Mouse (Mus musculus): Measurements from ENCODE around the gene Bex3. TPM values are rescaled to one million over a fixed set of nuclear protein-coding genes. Genes with fewer than 3 reads are reported as not detected.
A peak's percentile ranks its signal among the peaks of the same experiment; 100 is the strongest.
"Not testable (repeated sequence)": the region's sequence is repeated elsewhere in the genome, so short reads cannot be mapped to it uniquely, and the experiment has no call there.

Bex3 gene
- 199 and 227 TPM in 2 replicates for polyA plus RNA-seq (2012; rRNA removed)
- polyA plus RNA-seq (2014; fragmentation: Nextera tagmentation; extraction: Ambion mirVana), result 224 and 229 TPM in 2 replicates

GRCm38 (mm10) chrX:136269743-136270392, at the start of gene Bex3:
Gene Bex3, plus strand, starts transcription at chrX:136270253.
- peak; percentile 97 for ATAC-seq (ENCODE audit: insufficient read depth)

GRCm38 (mm10) chrX:136223714-136224113, 46.3 kb upstream of the Bex3 start:
- H3K4me2 ChIP-seq (ENCODE audit: low read depth), result no peak overlapping the region
- no peaks in the 10 kb centered on the region for H3K27me3 ChIP-seq (ENCODE audit: control insufficient read depth, insufficient read depth, low read length)
- TF ChIP-seq CTCF (IDR thresholded peaks at IDR 0.05; ENCODE audit: low read depth), result no peak
- TF ChIP-seq EP300 (IDR thresholded peaks at IDR 0.05; ENCODE audit: low read depth), result no peak
- 58% methylated on average over 6 of the region's 6 CpGs for WGBS (ENCODE audit: insufficient replicate concordance)
- ATAC-seq (ENCODE audit: insufficient read depth) (no peak), DNase-seq (ENCODE audit: low read depth in 3 of 3, low spot score in 3 of 3) (no peak)
- no peaks in the 10 kb centered on the region for H3K4me1 ChIP-seq (replicated peaks; ENCODE audit: control insufficient read depth in 2 of 2, insufficient read depth in 2 of 2, low read length in 1 of 2)
- no peak overlapping the region for H3K9ac ChIP-seq (replicated peaks)
- H3K9me3 ChIP-seq (ENCODE audit: control insufficient read depth, low read length), result no peaks in the 10 kb centered on the region
- no peak overlapping the region for H3K27ac ChIP-seq
- no peak overlapping the region for H3K4me3 ChIP-seq (ENCODE audit: insufficient read depth in 1 of 2, low read depth in 2 of 2, low read length in 2 of 2)
- H3K36me3 ChIP-seq (replicated peaks; ENCODE audit: control insufficient read depth, insufficient read depth, low read depth), result no peaks in the 10 kb centered on the region

More at GRCm38 (mm10) chrX:136269743-136270392, at the start of gene Bex3:
- peak within 1 kb of the TSS; percentile 54 for H3K4me2 ChIP-seq (ENCODE audit: low read depth)
- peak within 1 kb of the TSS; percentile 46 to 53 for H3K4me3 ChIP-seq (ENCODE audit: insufficient read depth in 1 of 2, low read depth in 2 of 2, low read length in 2 of 2)
- not testable (repeated sequence) for DNase-seq (ENCODE audit: low read depth in 3 of 3, low spot score in 3 of 3); H3K4me1 ChIP-seq (replicated peaks; ENCODE audit: control insufficient read depth in 2 of 2, insufficient read depth in 2 of 2, low read length in 1 of 2); H3K27ac ChIP-seq; H3K9me3 ChIP-seq (ENCODE audit: control insufficient read depth, low read length); H3K27me3 ChIP-seq (ENCODE audit: control insufficient read depth, insufficient read depth, low read length); H3K36me3 ChIP-seq (replicated peaks; ENCODE audit: control insufficient read depth, insufficient read depth, low read depth)
- WGBS (ENCODE audit: insufficient replicate concordance), result 66% methylated on average over 4 of the region's 30 CpGs
- H3K9ac ChIP-seq (replicated peaks), result peak within 1 kb of the TSS; percentile 51

- Histone ChIP-seq H3K4me1 (replicated peaks; ENCODE audit: control insufficient read depth in 2 of 2, insufficient read depth in 2 of 2, low read length in 1 of 2) (no peaks in the 10 kb centered on the region), H3K27ac (no peak overlapping the region), H3K27me3 (ENCODE audit: control insufficient read depth, insufficient read depth, low read length) (no peaks in the 10 kb centered on the region), H3K9me3 (ENCODE audit: control insufficient read depth, low read length) (no peaks in the 10 kb centered on the region), H3K9ac (replicated peaks) (no peak overlapping the region), H3K4me3 (ENCODE audit: insufficient read depth in 1 of 2, low read depth in 2 of 2, low read length in 2 of 2) (no peak overlapping the region), H3K36me3 (replicated peaks; ENCODE audit: control insufficient read depth, insufficient read depth, low read depth) (no peaks in the 10 kb centered on the region), H3K4me2 (ENCODE audit: low read depth) (no peak overlapping the region)
- no peak for TF ChIP-seq CTCF (IDR thresholded peaks at IDR 0.05; ENCODE audit: low read depth)
- TF ChIP-seq EP300 (IDR thresholded peaks at IDR 0.05; ENCODE audit: low read depth), result no peak
- ATAC-seq (ENCODE audit: insufficient read depth) (no peak), DNase-seq (ENCODE audit: low read depth in 3 of 3, low spot score in 3 of 3) (no peak)
- 72% methylated on average over 5 of the region's 5 CpGs for WGBS (ENCODE audit: insufficient replicate concordance)
These were observed 42.3 kb upstream of the Bex3 start for GRCm38 (mm10) chrX:136227768-136228167.

- DNase-seq (ENCODE audit: low read depth in 3 of 3, low spot score in 3 of 3), result no peak
- TF ChIP-seq EP300 (IDR thresholded peaks at IDR 0.05; ENCODE audit: low read depth) (no peak), CTCF (IDR thresholded peaks at IDR 0.05; ENCODE audit: low read depth) (peak; percentile 42; the same call in 1 of the 2 replicates)
- H3K27ac ChIP-seq, result no peak overlapping the region
- H3K4me1 ChIP-seq (replicated peaks; ENCODE audit: control insufficient read depth in 2 of 2, insufficient read depth in 2 of 2, low read length in 1 of 2), result no peaks in the 10 kb centered on the region
- H3K9me3 ChIP-seq (ENCODE audit: control insufficient read depth, low read length), result no peaks in the 10 kb centered on the region
- H3K36me3 ChIP-seq (replicated peaks; ENCODE audit: control insufficient read depth, insufficient read depth, low read depth), result no peaks in the 10 kb centered on the region
- ATAC-seq (ENCODE audit: insufficient read depth), result no peak
- no peak overlapping the region for H3K4me2 ChIP-seq (ENCODE audit: low read depth)
- H3K9ac ChIP-seq (replicated peaks), result no peak overlapping the region
- no peaks in the 10 kb centered on the region for H3K27me3 ChIP-seq (ENCODE audit: control insufficient read depth, insufficient read depth, low read length)
- 34% methylated on average over 3 of the region's 3 CpGs for WGBS (ENCODE audit: insufficient replicate concordance)
- no peak overlapping the region for H3K4me3 ChIP-seq (ENCODE audit: insufficient read depth in 1 of 2, low read depth in 2 of 2, low read length in 2 of 2)
These were observed 31.9 kb upstream of the Bex3 start for GRCm38 (mm10) chrX:136238118-136238517.

- no peak for ATAC-seq (ENCODE audit: insufficient read depth)
- H3K4me3 ChIP-seq (ENCODE audit: insufficient read depth in 1 of 2, low read depth in 2 of 2, low read length in 2 of 2), result no peak overlapping the region
- H3K9ac ChIP-seq (replicated peaks), result no peak overlapping the region
- H3K36me3 ChIP-seq (replicated peaks; ENCODE audit: control insufficient read depth, insufficient read depth, low read depth), result no peaks in the 10 kb centered on the region
- no peak overlapping the region for H3K27ac ChIP-seq
- TF ChIP-seq CTCF (IDR thresholded peaks at IDR 0.05; ENCODE audit: low read depth) (no peak), EP300 (IDR thresholded peaks at IDR 0.05; ENCODE audit: low read depth) (no peak)
- H3K4me1 ChIP-seq (replicated peaks; ENCODE audit: control insufficient read depth in 2 of 2, insufficient read depth in 2 of 2, low read length in 1 of 2), result no peaks in the 10 kb centered on the region
- no peak overlapping the region for H3K4me2 ChIP-seq (ENCODE audit: low read depth)
- no peaks in the 10 kb centered on the region for H3K9me3 ChIP-seq (ENCODE audit: control insufficient read depth, low read length)
- 65% methylated on average over 2 of the region's 2 CpGs for WGBS (ENCODE audit: insufficient replicate concordance)
- DNase-seq (ENCODE audit: low read depth in 3 of 3, low spot score in 3 of 3), result no peak
- no peaks in the 10 kb centered on the region for H3K27me3 ChIP-seq (ENCODE audit: control insufficient read depth, insufficient read depth, low read length)
These were observed 26.9 kb upstream of the Bex3 start for GRCm38 (mm10) chrX:136243181-136243580.

Measured in liver, embryonic 14.5 days (tissue).